Mouse (Mus musculus) stomach, embryonic 15.5 days (tissue): Measurements from ENCODE around the gene Rpn1. TPM values are rescaled to one million over a fixed set of nuclear protein-coding genes. Genes with fewer than 3 reads are reported as not detected.
"Not testable (repeated sequence)": the region's sequence is repeated elsewhere in the genome, so short reads cannot be mapped to it uniquely, and the experiment has no call there.

Experiments used
- ATAC-seq: fragments of 200-750 bp; cut with Nextera tagmentation; 2 replicates; pipeline ENCODE4 v1.8.0; 2017; ENCODE audit warnings: low read depth, moderate number of reproducible peaks, moderate TSS enrichment; ENCODE audit not compliant: insufficient read depth, low FRiP score
- H3K27ac ChIP-seq: fragments of 300-500 bp; sonication (generic); 2 replicates; pipeline ENCODE4 v1.5.1; 2015; ENCODE audit warnings: mild to moderate bottlenecking, inconsistent platforms
- H3K27me3 ChIP-seq: fragments of 300-500 bp; sonication (generic); replicated peaks from 2 replicates; pipeline ENCODE4 v1.6.1; 2015; ENCODE audit warnings: inconsistent platforms
- H3K36me3 ChIP-seq: fragments of 300-500 bp; sonication (generic); 2 replicates; pipeline ENCODE4 v1.6.1; 2015; ENCODE audit warnings: inconsistent platforms
- H3K4me1 ChIP-seq: fragments of 300-500 bp; sonication (generic); 2 replicates; pipeline ENCODE4 v1.6.1; 2015; ENCODE audit warnings: inconsistent platforms
- H3K4me2 ChIP-seq: fragments of 300-500 bp; sonication (generic); 2 replicates; pipeline ENCODE4 v1.6.1; 2015; ENCODE audit warnings: mild to moderate bottlenecking, inconsistent platforms
- H3K4me3 ChIP-seq: fragments of 300-500 bp; sonication (generic); replicated peaks from 2 replicates; pipeline ENCODE4 v1.5.1; 2015; ENCODE audit warnings: inconsistent platforms
- H3K9ac ChIP-seq: fragments of 300-500 bp; sonication (generic); 2 replicates; pipeline ENCODE4 v1.6.1; 2015; ENCODE audit warnings: inconsistent platforms
- H3K9me3 ChIP-seq: fragments of 300-500 bp; sonication (generic); 2 replicates; pipeline ENCODE4 v1.6.1; 2016; ENCODE audit warnings: inconsistent platforms
- WGBS: fragments of 180-500 bp; shearing (Covaris S2); methylation state at CpG from one replicate; pipeline ENCODE4 v1.1.7; 2015; 5-methylcytosine and 5-hydroxymethylcytosine counted together
- polyA plus RNA-seq: library from polyadenylated mRNA; unstranded; fragments of >200 nt; fragmentation: Nextera tagmentation; extraction: Ambion mirVana; gene quantifications from 2 replicates; pipeline ENCODE4 v1.2.1, GENCODE M21; 2015

Rpn1 gene
- polyA plus RNA-seq, 1 experiment from 2014 or later, result 387 TPM

DNA sequence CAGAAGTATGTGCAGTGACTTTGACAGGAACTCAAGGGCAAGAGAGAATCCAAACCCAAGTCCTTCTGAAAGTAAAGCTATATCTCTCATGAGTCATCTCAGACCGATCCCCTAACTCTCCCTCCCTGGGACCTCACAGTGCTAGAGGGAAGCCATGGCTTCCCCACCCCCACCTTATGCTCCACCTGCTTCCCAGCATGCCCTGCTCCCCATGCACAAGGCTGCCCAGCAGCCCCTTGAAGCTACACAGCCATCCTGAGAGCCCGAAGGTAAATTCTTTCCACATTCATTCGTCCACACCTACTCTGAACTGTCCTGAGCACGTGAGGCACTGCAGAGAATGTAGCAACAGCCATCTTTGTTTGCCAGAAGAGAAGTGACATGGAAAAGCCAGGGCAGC is 40.3 kb downstream of the Rpn1 start:
- no peaks in the 10 kb centered on the region for H3K36me3 ChIP-seq
- no peaks in the 10 kb centered on the region for H3K9me3 ChIP-seq
- no peaks in the 10 kb centered on the region for H3K27me3 ChIP-seq
- no peak overlapping the region for H3K4me2 ChIP-seq
- H3K4me3 ChIP-seq, result no peak overlapping the region
- ATAC-seq, result no peak
- no peak overlapping the region for H3K9ac ChIP-seq
- H3K4me1 ChIP-seq, result peaks cover 13% of the 10 kb centered on the region
- 63% methylated on average over 4 of the region's 4 CpGs for WGBS
- no peak overlapping the region for H3K27ac ChIP-seq

DNA sequence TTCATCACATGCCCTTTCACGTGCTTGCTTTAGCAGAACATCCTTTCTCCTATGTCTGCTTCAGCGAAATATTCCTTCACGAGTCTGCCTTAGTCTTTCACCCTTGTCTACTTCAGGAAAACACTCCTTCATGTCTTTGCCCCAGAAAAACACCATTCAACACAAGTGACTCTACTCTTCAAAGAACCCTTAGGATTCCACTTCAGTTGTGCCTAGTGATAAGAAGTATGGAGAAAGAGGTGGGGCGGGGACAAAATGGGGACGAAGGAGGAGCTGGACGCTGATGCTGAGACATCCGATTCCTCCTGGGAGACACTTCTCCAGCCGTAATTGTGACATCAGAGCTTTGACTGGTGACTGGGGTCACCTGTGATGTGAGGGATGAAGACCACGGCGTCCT is 41.5 kb downstream of the Rpn1 start:
- not testable (repeated sequence) for H3K4me2 ChIP-seq, H3K9me3 ChIP-seq, H3K27ac ChIP-seq, H3K36me3 ChIP-seq, H3K27me3 ChIP-seq, H3K4me3 ChIP-seq, H3K9ac ChIP-seq, ATAC-seq
- H3K4me1 ChIP-seq, result peaks cover 13% of the 10 kb centered on the region
- 85% methylated on average over 10 of the region's 10 CpGs for WGBS

DNA sequence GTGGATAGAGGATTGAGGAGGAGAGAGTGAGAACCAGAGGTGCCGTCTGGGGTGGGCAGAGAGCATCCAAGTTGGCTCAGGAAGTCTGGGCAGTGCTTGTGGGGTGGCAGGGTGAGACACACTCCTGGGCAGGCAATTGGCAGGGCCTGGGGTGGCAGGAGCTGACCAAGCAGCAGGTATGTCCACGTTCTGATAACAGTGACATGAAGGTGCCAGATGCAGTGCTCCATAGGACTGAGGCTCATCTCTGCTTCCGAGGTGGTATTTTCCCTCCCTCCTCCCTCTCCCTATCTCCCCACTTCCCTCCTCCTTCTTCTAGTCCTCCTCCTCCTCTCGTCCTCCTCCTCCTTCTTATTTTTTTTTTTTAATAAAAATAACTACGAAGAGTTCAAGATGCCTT is 47.2 kb downstream of the Rpn1 start:
- no peaks in the 10 kb centered on the region for H3K36me3 ChIP-seq
- H3K27ac ChIP-seq, result no peak overlapping the region
- 29% methylated on average over 5 of the region's 5 CpGs for WGBS
- H3K27me3 ChIP-seq, result 0 out of 2 replicates have a peak, but pooled peaks cover 4% of the 10 kb centered on the region
- no peaks in the 10 kb centered on the region for H3K9me3 ChIP-seq
- ATAC-seq, result no peak
- no peak overlapping the region for H3K9ac ChIP-seq
- H3K4me2 ChIP-seq, result no peak overlapping the region
- no peak overlapping the region for H3K4me3 ChIP-seq
- H3K4me1 ChIP-seq, result peaks cover 4% of the 10 kb centered on the region; the same call in 1 of the 2 replicates

DNA sequence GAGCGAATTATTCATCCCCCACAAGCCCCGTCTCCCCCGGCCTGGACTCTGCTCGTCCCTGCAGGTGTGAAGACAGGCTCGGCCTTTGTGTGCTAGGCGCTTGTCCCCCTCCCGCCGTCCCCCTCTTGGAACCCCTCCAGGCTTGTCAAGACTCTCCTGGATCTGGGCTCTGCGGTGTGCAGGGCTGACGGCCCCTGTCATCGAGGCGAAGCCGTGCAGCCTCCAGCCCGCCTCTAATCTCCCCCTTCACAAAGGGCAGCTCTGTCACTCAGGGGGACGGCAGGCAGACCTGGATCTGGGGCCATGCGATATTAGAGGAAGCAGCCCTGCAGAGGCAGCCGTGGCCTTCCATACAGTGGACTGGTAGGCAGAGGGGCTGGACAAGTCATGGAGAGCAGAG is 47.8 kb downstream of the Rpn1 start:
- no peak overlapping the region for H3K27ac ChIP-seq
- peaks cover 4% of the 10 kb centered on the region; the same call in 1 of the 2 replicates for H3K4me1 ChIP-seq
- ATAC-seq, result peak; percentile 35
- H3K4me3 ChIP-seq, result no peak overlapping the region
- H3K36me3 ChIP-seq, result no peaks in the 10 kb centered on the region
- no peak overlapping the region for H3K9ac ChIP-seq
- 0 out of 2 replicates have a peak, but pooled peaks cover 8% of the 10 kb centered on the region for H3K27me3 ChIP-seq
- 9% methylated on average over 17 of the region's 17 CpGs for WGBS
- no peaks in the 10 kb centered on the region for H3K9me3 ChIP-seq
- H3K4me2 ChIP-seq, result peak overlapping the region; percentile 13; the same call in 1 of the 2 replicates

DNA sequence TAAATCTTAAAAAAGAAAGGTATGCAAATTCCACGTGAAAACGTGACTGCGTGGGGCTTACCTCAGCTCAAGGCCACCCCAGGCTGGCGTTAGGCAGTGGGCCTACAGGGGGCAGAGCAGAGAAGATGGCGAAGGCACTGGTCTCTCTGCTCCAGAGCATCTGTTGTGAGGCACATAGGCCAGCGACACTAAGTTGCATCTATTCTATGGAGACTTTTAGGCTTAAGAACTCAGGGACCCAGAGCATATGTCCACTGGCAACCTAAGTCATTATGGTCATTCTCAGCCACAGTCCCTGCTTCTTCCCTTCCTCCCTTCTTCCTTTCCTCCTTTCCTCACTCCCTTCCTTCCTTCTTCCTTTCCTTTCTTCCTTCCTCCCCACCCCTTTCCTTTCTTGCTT is 48.8 kb downstream of the Rpn1 start:
- Histone ChIP-seq H3K27ac (no peak overlapping the region), H3K4me3 (no peak overlapping the region), H3K4me1 (peaks cover 4% of the 10 kb centered on the region; the same call in 1 of the 2 replicates), H3K27me3 (0 out of 2 replicates have a peak, but pooled peaks cover 8% of the 10 kb centered on the region), H3K9me3 (no peaks in the 10 kb centered on the region), H3K36me3 (no peaks in the 10 kb centered on the region), H3K9ac (no peak overlapping the region), H3K4me2 (no peak overlapping the region)
- no peak for ATAC-seq
- WGBS, result 83% methylated on average over 6 of the region's 6 CpGs

DNA sequence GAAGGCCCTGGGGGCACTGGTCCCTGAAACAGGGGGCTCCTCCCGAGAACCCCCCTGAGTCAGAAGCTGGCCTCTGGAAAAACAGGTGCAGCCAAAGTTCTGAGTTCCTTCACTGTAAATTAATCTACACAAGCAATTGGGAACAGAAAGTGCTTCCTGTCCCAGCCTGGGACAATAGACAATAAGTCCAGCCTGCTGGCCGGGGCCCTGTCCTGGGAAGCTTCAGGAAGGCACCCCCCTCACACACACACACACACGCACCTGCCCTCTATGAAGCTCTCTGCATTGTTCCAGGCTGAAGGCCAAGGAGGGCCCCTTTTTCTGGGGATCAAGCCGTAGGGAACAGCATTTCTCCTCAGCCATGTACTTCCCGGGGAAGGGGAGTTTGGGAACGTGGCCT is 49.6 kb downstream of the Rpn1 start:
- H3K4me1 ChIP-seq, result peaks cover 4% of the 10 kb centered on the region; the same call in 1 of the 2 replicates
- H3K4me2 ChIP-seq, result no peak overlapping the region
- H3K4me3 ChIP-seq, result no peak overlapping the region
- no peak overlapping the region for H3K27ac ChIP-seq
- H3K9ac ChIP-seq, result no peak overlapping the region
- 0 out of 2 replicates have a peak, but pooled peaks cover 8% of the 10 kb centered on the region for H3K27me3 ChIP-seq
- WGBS, result 60% methylated on average over 6 of the region's 6 CpGs
- ATAC-seq, result no peak
- no peaks in the 10 kb centered on the region for H3K9me3 ChIP-seq
- no peaks in the 10 kb centered on the region for H3K36me3 ChIP-seq

DNA sequence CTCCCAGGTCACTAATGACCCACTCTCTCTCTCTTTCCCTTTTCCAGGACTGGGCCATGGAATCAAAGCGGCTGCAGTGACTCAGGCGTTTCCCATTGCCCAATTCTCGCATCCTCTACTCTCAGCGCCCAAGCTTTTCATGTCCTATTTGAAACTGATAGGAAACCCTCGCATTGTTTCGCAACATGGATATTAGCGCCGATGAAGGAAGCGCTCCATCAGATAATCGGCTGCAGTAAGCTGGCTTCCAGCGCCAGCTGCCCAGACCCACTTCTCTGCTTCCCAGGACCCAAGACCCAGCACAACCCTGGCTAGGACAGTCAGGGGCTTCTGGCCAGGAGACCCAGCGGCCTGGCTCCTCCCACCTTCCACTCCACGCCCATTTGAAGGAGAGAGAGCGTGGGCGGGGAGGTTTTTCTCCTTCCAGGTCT is 51.9 kb downstream of the Rpn1 start:
- Histone ChIP-seq H3K4me2 (peak overlapping the region; percentile 51), H3K4me3 (peak overlapping the region; percentile 29), H3K9me3 (no peaks in the 10 kb centered on the region), H3K27me3 (0 out of 2 replicates have a peak, but pooled peaks cover 8% of the 10 kb centered on the region), H3K36me3 (no peaks in the 10 kb centered on the region), H3K4me1 (peaks cover 4% of the 10 kb centered on the region; the same call in 1 of the 2 replicates), H3K27ac (no peak overlapping the region), H3K9ac (no peak overlapping the region)
- ATAC-seq, result no peak
- WGBS, result 23% methylated on average over 15 of the region's 15 CpGs

DNA sequence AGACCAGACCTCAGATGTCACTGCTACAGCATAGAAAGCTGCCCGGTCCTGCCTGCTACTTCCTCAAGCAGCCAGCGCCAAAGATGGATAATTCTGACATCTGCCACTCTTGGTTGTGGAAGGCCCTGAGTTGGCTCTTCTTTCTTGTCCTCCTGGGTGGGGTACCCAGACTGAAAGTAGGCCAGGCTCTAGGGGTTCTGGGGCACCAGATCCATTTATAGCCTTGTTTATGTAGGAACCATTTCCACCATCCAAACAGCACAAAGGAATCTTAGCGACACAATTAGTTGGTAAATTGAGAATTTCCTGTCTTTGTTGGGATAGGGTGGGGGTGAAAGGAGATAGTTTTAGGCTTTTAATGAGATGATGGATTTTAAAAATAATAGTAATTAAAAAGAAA is 54.2 kb downstream of the Rpn1 start:
- H3K4me2 ChIP-seq, result no peak overlapping the region
- H3K36me3 ChIP-seq, result no peaks in the 10 kb centered on the region
- no peaks in the 10 kb centered on the region for H3K4me1 ChIP-seq
- H3K9me3 ChIP-seq, result no peaks in the 10 kb centered on the region
- no peak for ATAC-seq
- H3K4me3 ChIP-seq, result no peak overlapping the region
- 0 out of 2 replicates have a peak, but pooled peaks cover 4% of the 10 kb centered on the region for H3K27me3 ChIP-seq
- WGBS, result 66% methylated on average over 3 of the region's 3 CpGs
- H3K9ac ChIP-seq, result no peak overlapping the region
- H3K27ac ChIP-seq, result no peak overlapping the region

DNA sequence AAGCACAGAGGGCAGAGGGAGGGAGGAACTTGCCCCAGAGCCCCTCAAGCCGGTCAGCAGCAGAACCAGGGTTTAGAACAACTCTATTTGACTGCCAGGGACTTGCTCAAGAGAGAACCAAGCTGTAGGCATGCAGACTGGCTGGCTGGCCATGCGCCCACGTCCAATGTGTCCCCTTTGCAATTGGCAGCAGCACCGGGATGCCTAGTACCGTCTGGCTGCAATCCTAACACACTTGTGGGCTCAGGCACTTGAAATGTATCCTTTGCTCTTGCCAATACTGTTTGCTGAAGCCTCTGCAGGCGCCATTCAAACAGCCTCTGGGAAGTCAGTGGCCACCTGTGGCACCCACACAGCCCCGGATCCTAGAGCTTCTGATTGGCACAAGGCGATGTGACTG is 56.0 kb downstream of the Rpn1 start:
- Histone ChIP-seq H3K9me3 (no peaks in the 10 kb centered on the region), H3K4me1 (no peaks in the 10 kb centered on the region), H3K9ac (no peak overlapping the region), H3K27ac (no peak overlapping the region), H3K36me3 (no peaks in the 10 kb centered on the region), H3K27me3 (0 out of 2 replicates have a peak, but pooled peaks cover 4% of the 10 kb centered on the region), H3K4me3 (no peak overlapping the region), H3K4me2 (no peak overlapping the region)
- ATAC-seq, result no peak
- 46% methylated on average over 8 of the region's 8 CpGs for WGBS

DNA sequence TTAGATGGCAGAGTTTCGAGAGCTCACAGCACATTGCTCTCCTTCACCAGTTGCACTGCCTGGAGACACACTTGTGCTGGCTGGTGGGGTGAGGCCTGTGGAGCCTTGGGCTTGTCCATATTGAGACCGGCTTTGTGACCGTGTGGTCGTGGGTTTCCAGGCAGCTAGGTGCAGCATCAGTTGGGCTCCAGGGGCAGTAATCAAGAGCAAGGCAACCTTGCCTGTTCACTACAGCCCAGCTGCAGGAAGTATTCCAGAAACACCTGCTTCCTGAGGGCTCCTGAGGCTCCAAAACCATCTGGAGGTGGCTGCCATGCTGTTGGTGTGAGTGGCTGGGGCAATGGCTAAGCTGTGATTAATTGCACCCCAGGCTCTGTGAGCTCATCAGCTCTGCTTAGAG is 61.5 kb downstream of the Rpn1 start:
- H3K27me3 ChIP-seq, result no peaks in the 10 kb centered on the region
- H3K36me3 ChIP-seq, result no peaks in the 10 kb centered on the region
- no peaks in the 10 kb centered on the region for H3K9me3 ChIP-seq
- no peak overlapping the region for H3K9ac ChIP-seq
- H3K4me3 ChIP-seq, result no peak overlapping the region
- no peak overlapping the region for H3K4me2 ChIP-seq
- 86% methylated on average over 4 of the region's 4 CpGs for WGBS
- H3K4me1 ChIP-seq, result peaks cover 7% of the 10 kb centered on the region; the same call in 1 of the 2 replicates
- ATAC-seq, result no peak
- H3K27ac ChIP-seq, result no peak overlapping the region

DNA sequence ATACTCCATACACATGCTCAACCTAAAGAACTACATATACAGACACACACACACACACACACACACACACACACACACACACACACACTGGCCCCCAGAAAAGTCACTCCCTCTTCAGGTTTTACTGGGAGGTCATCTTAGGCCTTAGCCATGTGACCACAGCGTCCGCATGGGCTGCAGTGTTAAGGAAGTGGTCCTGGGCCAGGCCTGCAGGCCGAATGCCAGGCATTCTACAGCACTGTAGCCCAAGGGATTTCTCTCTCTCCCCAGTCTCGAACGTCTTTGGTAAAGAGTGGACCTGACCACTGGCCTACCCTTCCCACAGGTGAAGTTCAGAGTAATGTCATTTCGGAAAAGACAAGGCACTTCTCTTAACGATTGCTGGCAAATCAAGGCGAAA is 62.3 kb downstream of the Rpn1 start:
- 76% methylated on average over 8 of the region's 8 CpGs for WGBS
- Histone ChIP-seq H3K36me3 (no peaks in the 10 kb centered on the region), H3K27me3 (no peaks in the 10 kb centered on the region), H3K9me3 (no peaks in the 10 kb centered on the region), H3K4me3 (no peak overlapping the region), H3K4me1 (peaks cover 7% of the 10 kb centered on the region; the same call in 1 of the 2 replicates), H3K27ac (no peak overlapping the region), H3K9ac (no peak overlapping the region), H3K4me2 (no peak overlapping the region)
- ATAC-seq, result no peak

DNA sequence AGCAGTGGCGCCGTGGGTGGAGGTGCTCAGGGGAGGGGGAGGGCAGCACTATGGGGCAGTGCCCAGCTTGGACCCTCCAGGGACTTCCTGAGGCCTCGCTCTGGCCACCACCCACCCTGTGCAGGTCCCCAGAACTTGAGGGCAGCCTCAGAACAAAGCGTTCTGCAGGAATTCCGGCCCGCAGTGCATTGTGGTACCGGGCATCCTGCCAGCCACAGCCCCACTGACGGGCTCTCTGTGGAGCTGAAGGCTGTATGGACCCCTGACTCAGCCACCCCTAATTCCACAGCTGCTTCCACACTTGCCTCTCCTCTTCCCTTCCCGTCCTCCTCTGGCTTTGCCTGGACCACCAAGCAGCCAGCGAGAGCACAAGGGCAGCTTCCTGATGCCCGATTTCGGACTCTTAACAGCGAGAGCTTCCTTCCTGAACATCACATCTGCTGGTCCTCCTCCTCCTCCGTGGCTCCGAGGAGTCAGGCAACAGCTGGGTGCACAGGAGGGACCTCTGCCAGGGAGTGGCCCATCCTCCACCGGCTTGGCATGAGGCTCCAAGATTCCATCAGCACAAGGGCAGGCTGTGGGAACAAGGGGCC is 63.2 kb downstream of the Rpn1 start:
- H3K27me3 ChIP-seq, result no peaks in the 10 kb centered on the region
- ATAC-seq, result peak; percentile 38; the same call in 1 of the 2 replicates
- H3K36me3 ChIP-seq, result no peaks in the 10 kb centered on the region
- no peak overlapping the region for H3K4me3 ChIP-seq
- H3K4me2 ChIP-seq, result no peak overlapping the region
- WGBS, result 62% methylated on average over 16 of the region's 16 CpGs
- peaks cover 7% of the 10 kb centered on the region; the same call in 1 of the 2 replicates for H3K4me1 ChIP-seq
- H3K9ac ChIP-seq, result no peak overlapping the region
- no peaks in the 10 kb centered on the region for H3K9me3 ChIP-seq
- H3K27ac ChIP-seq, result no peak overlapping the region
